Mouse (Mus musculus): ENCODE results near the gene Gale. TPM values are rescaled to one million over a fixed set of nuclear protein-coding genes. Genes with fewer than 3 reads are reported as not detected.

Gale gene
- total and polyA plus RNA-seq, 3 experiments = 23.8 to 40.5 (median 32.9) TPM

DNA sequence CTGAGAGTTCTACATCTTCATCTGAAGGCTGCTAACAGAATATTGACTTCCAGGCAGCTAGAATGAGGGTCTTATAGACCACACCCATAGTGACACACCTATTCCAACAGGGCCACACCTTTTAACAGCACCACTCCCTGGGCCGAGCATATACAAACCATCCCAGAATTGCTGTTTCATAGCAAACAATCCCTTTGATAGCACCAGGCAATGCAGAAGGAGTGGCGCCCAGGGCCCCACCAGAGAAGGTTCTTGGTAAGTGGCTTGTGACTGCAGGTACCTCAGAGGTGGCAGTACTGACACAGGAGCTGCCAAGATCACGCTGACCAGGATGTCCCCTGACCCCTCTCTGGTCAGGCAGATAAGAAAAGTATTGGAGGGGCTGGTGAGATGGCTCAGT lies 10.3 kb upstream of the Gale start:
- dilution Hi-C loops (cut with MboI; ENCODE audit: extremely low pct_ligation_motif_present, extremely low pct_unique_long_range_greater_than_20kb, low sequenced_read_pairs) (no loop called here), in situ Hi-C loops (cut with MboI; ENCODE audit: low pct_ligation_motif_present, low pct_unique_long_range_greater_than_20kb, low sequenced_read_pairs) (no loop called here)
- TF ChIP-seq ELF1 (IDR thresholded peaks at IDR 0.05; ENCODE audit: low read depth, low read length) = no peak
- no peak for TF ChIP-seq MAFK (IDR thresholded peaks at IDR 0.05; ENCODE audit: insufficient replicate concordance, low read length)
- no peak for TF ChIP-seq JUN (IDR thresholded peaks at IDR 0.05; ENCODE audit: insufficient read depth, low read depth, low read length)
- no peak for TF ChIP-seq POLR2A (IDR thresholded peaks at IDR 0.05; ENCODE audit: low read depth, low read length)
- TF ChIP-seq ZMIZ1 (IDR thresholded peaks at IDR 0.05; ENCODE audit: low read depth, low read length) = no peak
- TF ChIP-seq GABPA (IDR thresholded peaks at IDR 0.05; ENCODE audit: insufficient replicate concordance, low read depth, low read length) = no peak
- no peak for TF ChIP-seq CTCF (conservative IDR thresholded peaks at IDR 0.05 in 1 of 2, IDR thresholded peaks at IDR 0.05 in 1 of 2; ENCODE audit: low read depth in 2 of 2, low read length in 2 of 2)
- TF ChIP-seq NRF1 (IDR thresholded peaks at IDR 0.05; ENCODE audit: low read depth, low read length) = no peak
- no peak for TF ChIP-seq MXI1 (IDR thresholded peaks at IDR 0.05; ENCODE audit: low read depth, low read length)
- no peak for TF ChIP-seq ETS1 (conservative IDR thresholded peaks at IDR 0.05; ENCODE audit: low read depth, low read length)
- TF ChIP-seq SIN3A (IDR thresholded peaks at IDR 0.05; ENCODE audit: low read length) = no peak
- no peak for TF ChIP-seq ZKSCAN1 (IDR thresholded peaks at IDR 0.05; ENCODE audit: borderline replicate concordance, low read depth, low read length)
- TF ChIP-seq CHD1 (IDR thresholded peaks at IDR 0.05; ENCODE audit: low read depth, low read length) = no peak
- no peak for TF ChIP-seq PAX5 (IDR thresholded peaks at IDR 0.05; ENCODE audit: low read length)
- TF ChIP-seq ZC3H11A (IDR thresholded peaks at IDR 0.05; ENCODE audit: low read depth, low read length) = no peak
- TF ChIP-seq USF1 (IDR thresholded peaks at IDR 0.05; ENCODE audit: low read depth, low read length) = no peak
- TF ChIP-seq RCOR1 (conservative IDR thresholded peaks at IDR 0.05; ENCODE audit: low read depth, low read length) = no peak
- Histone ChIP-seq H3K27me3 (replicated peaks) (no peaks in the 10 kb centered on the region), H3K36me3 (replicated peaks in 1 of 2; ENCODE audit: control insufficient read depth in 1 of 2, insufficient read depth in 1 of 2, low read length in 1 of 2) (peaks cover 36 to 70% of the 10 kb centered on the region in 2 experiments), H3K4me1 (ENCODE audit: control insufficient read depth in 1 of 2, insufficient read depth in 2 of 2) (peaks cover 0 to 10% of the 10 kb centered on the region in 2 experiments; a peak in 2 of 4 replicates), H3K79me2 (replicated peaks; ENCODE audit: control insufficient read depth, extremely low read depth, insufficient read depth, poor library complexity, severe bottlenecking) (no peaks in the 10 kb centered on the region), H3K9me3 (replicated peaks; ENCODE audit: low read length) (peaks cover 11% of the 10 kb centered on the region), H3K9ac (ENCODE audit: insufficient read depth, low read depth) (no peak overlapping the region), H3K4me3 (replicated peaks in 1 of 3; ENCODE audit: low read depth in 2 of 3, low read length in 2 of 3, poor library complexity in 1 of 3) (no peak overlapping the region), H3K27ac (ENCODE audit: insufficient read depth, low read depth) (no peak overlapping the region), H3K4me2 (ENCODE audit: insufficient read depth, low read depth, poor library complexity, severe bottlenecking) (no peak overlapping the region)
- no peak for DNase-seq (ENCODE audit: extremely low read depth)

DNA sequence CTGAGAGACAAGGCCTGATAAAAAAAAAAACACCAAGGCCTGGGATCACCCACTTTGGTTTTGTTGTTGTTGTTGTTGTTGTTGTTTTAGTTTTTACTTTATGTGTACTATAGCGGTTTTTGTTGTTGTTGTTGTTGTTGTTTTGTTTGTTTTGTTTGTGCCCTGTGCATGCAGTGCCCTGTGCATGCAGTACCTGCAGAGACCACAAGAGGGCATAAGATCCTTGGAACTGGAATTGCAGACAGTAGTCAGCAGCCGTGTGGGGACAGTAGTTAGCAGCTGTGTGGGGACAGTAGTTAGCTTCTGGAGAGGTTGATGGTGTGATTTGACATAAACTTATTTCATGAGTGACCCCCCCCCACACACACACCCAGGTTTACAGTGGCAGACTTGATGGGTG lies 9.3 kb upstream of the Gale start:
- TF ChIP-seq RAD21 (IDR thresholded peaks at IDR 0.05; ENCODE audit: low read depth, low read length) (peak; percentile 46), SMC3 (IDR thresholded peaks at IDR 0.05; ENCODE audit: low read depth, low read length) (peak; percentile 42), MXI1 (IDR thresholded peaks at IDR 0.05; ENCODE audit: low read depth, low read length) (no peak), CTCF (conservative IDR thresholded peaks at IDR 0.05 in 1 of 2, IDR thresholded peaks at IDR 0.05 in 1 of 2; ENCODE audit: low read depth in 2 of 2, low read length in 2 of 2) (peak; percentile 45 to 63)
- no peak overlapping the region for H3K9ac ChIP-seq (ENCODE audit: insufficient read depth, low read depth)
- 0 out of 4 replicates have a peak, but pooled peaks cover 0 to 7% of the 10 kb centered on the region in 2 experiments for H3K4me1 ChIP-seq (ENCODE audit: control insufficient read depth in 1 of 2, insufficient read depth in 2 of 2)
- no peaks in the 10 kb centered on the region for H3K79me2 ChIP-seq (replicated peaks; ENCODE audit: control insufficient read depth, extremely low read depth, insufficient read depth, poor library complexity, severe bottlenecking)
- in situ Hi-C loops (cut with MboI; ENCODE audit: low pct_ligation_motif_present, low pct_unique_long_range_greater_than_20kb, low sequenced_read_pairs) (no loop called here), dilution Hi-C loops (cut with MboI; ENCODE audit: extremely low pct_ligation_motif_present, extremely low pct_unique_long_range_greater_than_20kb, low sequenced_read_pairs) (no loop called here)
- no peak for DNase-seq (ENCODE audit: extremely low read depth)
- no peak overlapping the region for H3K4me3 ChIP-seq (replicated peaks in 1 of 3; ENCODE audit: low read depth in 2 of 3, low read length in 2 of 3, poor library complexity in 1 of 3)
- peaks cover 11% of the 10 kb centered on the region for H3K9me3 ChIP-seq (replicated peaks; ENCODE audit: low read length)
- H3K27ac ChIP-seq (ENCODE audit: insufficient read depth, low read depth) = no peak overlapping the region
- peaks cover 46 to 74% of the 10 kb centered on the region in 2 experiments for H3K36me3 ChIP-seq (replicated peaks in 1 of 2; ENCODE audit: control insufficient read depth in 1 of 2, insufficient read depth in 1 of 2, low read length in 1 of 2)
- H3K4me2 ChIP-seq (ENCODE audit: insufficient read depth, low read depth, poor library complexity, severe bottlenecking) = no peak overlapping the region
- H3K27me3 ChIP-seq (replicated peaks) = no peaks in the 10 kb centered on the region

All from CH12.LX (cell line).